Mouse (Mus musculus) right cerebral cortex, postnatal 36 days (tissue): Measurements from ENCODE around the gene Dhx32.
"Not testable (repeated sequence)": the region's sequence is repeated elsewhere in the genome, so short reads cannot be mapped to it uniquely, and the experiment has no call there.

ENCODE experiments used
- DNase-seq, 2 experiments: peaks; one replicate each; pipeline ENCODE4 v3.0.0; 2022; ENCODE audit warnings: low spot score in 2 of 2, mixed read lengths in 1 of 2

The Dhx32 gene

GRCm38 (mm10) chr7:133727027-133727426 is 55.5 kb downstream of the Dhx32 start:
- DNase-seq = no peak

- DNase-seq = no peak
Measured at GRCm38 (mm10) chr7:133725571-133725970, 57.0 kb downstream of the Dhx32 start.

GRCm38 (mm10) chr7:133724844-133725243 is 57.7 kb downstream of the Dhx32 start:
- no peak for DNase-seq

- no peak for DNase-seq
Measured at GRCm38 (mm10) chr7:133720616-133721015, 61.9 kb downstream of the Dhx32 start.

GRCm38 (mm10) chr7:133718580-133718979 is 63.9 kb downstream of the Dhx32 start:
- DNase-seq = no peak

- no peak for DNase-seq
Measured at GRCm38 (mm10) chr7:133715387-133715786, 67.1 kb downstream of the Dhx32 start.

GRCm38 (mm10) chr7:133707301-133707700 is 75.2 kb downstream of the Dhx32 start:
- DNase-seq = no peak

GRCm38 (mm10) chr7:133703906-133704305 is 78.6 kb downstream of the Dhx32 start:
- DNase-seq = no peak

- DNase-seq = no peak
Measured at GRCm38 (mm10) chr7:133702333-133702732, 80.2 kb downstream of the Dhx32 start.

- DNase-seq = no peak
Measured at GRCm38 (mm10) chr7:133701366-133701765, 81.2 kb downstream of the Dhx32 start.

GRCm38 (mm10) chr7:133699885-133700284 is 82.6 kb downstream of the Dhx32 start:
- DNase-seq = no peak

GRCm38 (mm10) chr7:133698021-133698709 is 84.4 kb downstream of the Dhx32 start:
- no peak for DNase-seq

GRCm38 (mm10) chr7:133685644-133686043 is 96.9 kb downstream of the Dhx32 start:
- not testable (repeated sequence) for DNase-seq

- DNase-seq = no peak
Measured at GRCm38 (mm10) chr7:133684701-133685100, 97.8 kb downstream of the Dhx32 start.

- no peak for DNase-seq
Measured at GRCm38 (mm10) chr7:133684110-133684509, 98.4 kb downstream of the Dhx32 start.

- DNase-seq = no peak
Measured at GRCm38 (mm10) chr7:133683626-133684025, 98.9 kb downstream of the Dhx32 start.

- DNase-seq = no peak
Measured at GRCm38 (mm10) chr7:133679961-133680360, 102.6 kb downstream of the Dhx32 start, which contains the start of gene Mmp21. TSS of gene Mmp21 (minus strand) at chr7:133680061.

- DNase-seq = no peak
Measured at GRCm38 (mm10) chr7:133679439-133679838, 103.1 kb downstream of the Dhx32 start.

GRCm38 (mm10) chr7:133678716-133679115 is 103.8 kb downstream of the Dhx32 start:
- no peak for DNase-seq

- no peak for DNase-seq
Measured at GRCm38 (mm10) chr7:133676002-133676401, 106.5 kb downstream of the Dhx32 start.
